Mouse (Mus musculus): ENCODE data around the gene Scap.

DNA sequence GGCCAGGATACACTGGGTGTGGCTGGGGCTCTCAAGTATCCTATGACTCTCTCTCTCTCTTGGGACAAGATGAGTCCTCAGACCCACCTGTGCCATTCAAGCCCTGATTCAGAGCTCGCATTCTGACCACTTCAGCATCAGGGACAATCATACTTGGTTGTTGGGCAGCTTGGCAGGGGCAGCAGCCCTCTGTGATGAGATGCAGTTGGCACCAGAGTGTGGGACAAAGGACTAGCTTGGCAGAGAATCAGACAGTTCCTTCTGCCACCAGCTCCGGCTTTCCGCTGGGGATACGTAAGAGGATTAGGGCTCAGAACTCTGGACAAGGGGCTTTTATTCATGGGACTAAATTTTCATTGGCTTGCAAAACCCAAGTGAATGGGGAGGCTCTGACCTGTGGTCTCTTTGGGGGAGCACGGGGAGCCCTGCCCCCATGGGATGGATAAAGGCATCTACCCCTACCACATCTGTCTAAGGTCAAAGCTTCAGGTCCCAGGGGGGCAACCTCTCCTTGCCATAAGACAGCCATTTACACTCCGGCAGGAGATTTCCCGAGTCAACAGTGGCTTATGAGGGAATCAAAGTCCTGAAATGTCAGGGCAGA lies 45.7 kb upstream of the Scap start:
- TF ChIP-seq TAL1 (IDR thresholded peaks at IDR 0.05; ENCODE audit: low read length): no peak
- TF ChIP-seq GATA1 (IDR thresholded peaks at IDR 0.05; ENCODE audit: low read length): no peak
